Mouse (Mus musculus) right cerebral cortex, adult 2 months (tissue): ENCODE results near the gene Jhy.

Experiments
- DNase-seq, 2 experiments: peaks; one replicate each; pipeline ENCODE4 v3.0.0; 2021 to 2022; ENCODE audit warnings: low spot score in 2 of 2

Jhy gene

GRCm38 (mm10) chr9:40858461-40859160, 105.3 kb downstream of the Jhy start:
- peak; percentile 13 to 40 for DNase-seq

GRCm38 (mm10) chr9:40851515-40851914, 112.4 kb downstream of the Jhy start:
- DNase-seq = no peak
